Mouse (Mus musculus) lung, adult 2 months (tissue): ENCODE data around the gene Ctdsp2.

Experiments used
- CTCF ChIP-seq: fragments of 200-500 bp; IDR thresholded peaks from 2 replicates; pipeline ENCODE4 v1.5.1; 2011; ENCODE audit warnings: mild to moderate bottlenecking, low read length, control low read depth; ENCODE audit not compliant: insufficient read depth
- POLR2A ChIP-seq: fragments of 200-500 bp; IDR thresholded peaks from 2 replicates; pipeline ENCODE4 v1.6.1; 2011; ENCODE audit warnings: low read depth, mild to moderate bottlenecking, control low read depth, low read length, borderline replicate concordance; ENCODE audit errors: extremely low read depth

- TF ChIP-seq CTCF (no peak), POLR2A (no peak)
Observed at GRCm38 (mm10) chr10:126952375-126952774, 26.1 kb upstream of the Ctdsp2 start.
